Mouse (Mus musculus): Measurements from ENCODE around the gene Gm17364. TPM values are rescaled to one million over a fixed set of nuclear protein-coding genes. Genes with fewer than 3 reads are reported as not detected.

Gm17364 gene
- polyA plus RNA-seq, 1 experiment = not detected

- H3K27me3 ChIP-seq (ENCODE audit: control insufficient read depth, insufficient read depth, insufficient read length) = peaks cover 47% of the 10 kb centered on the region
- H3K36me3 ChIP-seq (ENCODE audit: control insufficient read depth, insufficient read depth) = no peaks in the 10 kb centered on the region
- no peak overlapping the region for H3K4me3 ChIP-seq (ENCODE audit: insufficient read depth, poor library complexity, severe bottlenecking)
- H3ac ChIP-seq (ENCODE audit: control insufficient read depth, insufficient read length, low read depth) = no peak overlapping the region
- TF ChIP-seq MAX (IDR thresholded peaks at IDR 0.05) = no peak
- no peak for TF ChIP-seq MYOG (IDR thresholded peaks at IDR 0.05; ENCODE audit: control insufficient read depth, extremely low read depth, insufficient read length)
- no peak for TF ChIP-seq MYOD1 (IDR thresholded peaks at IDR 0.05; ENCODE audit: control insufficient read depth, insufficient read length, low read depth)
- no peak for TF ChIP-seq CTCF (IDR thresholded peaks at IDR 0.05; ENCODE audit: control insufficient read depth, insufficient read depth, insufficient read length)
- no peak for TF ChIP-seq CEBPB (IDR thresholded peaks at IDR 0.05; ENCODE audit: low read depth)
- TF ChIP-seq FOSL1 (IDR thresholded peaks at IDR 0.05; ENCODE audit: insufficient read depth, low read length, poor library complexity, severe bottlenecking) = no peak
- TF ChIP-seq USF1 (IDR thresholded peaks at IDR 0.05; ENCODE audit: low read depth) = no peak
- H3K79me2 ChIP-seq (ENCODE audit: control insufficient read depth, insufficient read depth) = no peaks in the 10 kb centered on the region
- no peaks in the 10 kb centered on the region for H3K79me3 ChIP-seq (ENCODE audit: low read depth)
Measured at GRCm38 (mm10) chr13:41238805-41239130, 35.0 kb downstream of the Gm17364 start.

GRCm38 (mm10) chr13:41238035-41238804, 35.6 kb downstream of the Gm17364 start:
- H3K79me2 ChIP-seq (ENCODE audit: control insufficient read depth, insufficient read depth) = no peaks in the 10 kb centered on the region
- TF ChIP-seq USF1 (IDR thresholded peaks at IDR 0.05; ENCODE audit: low read depth) (no peak), MAX (IDR thresholded peaks at IDR 0.05) (no peak), CEBPB (IDR thresholded peaks at IDR 0.05; ENCODE audit: low read depth) (no peak), FOSL1 (IDR thresholded peaks at IDR 0.05; ENCODE audit: insufficient read depth, low read length, poor library complexity, severe bottlenecking) (no peak), CTCF (IDR thresholded peaks at IDR 0.05; ENCODE audit: control insufficient read depth, insufficient read depth, insufficient read length) (no peak), MYOG (IDR thresholded peaks at IDR 0.05; ENCODE audit: control insufficient read depth, extremely low read depth, insufficient read length) (no peak), MYOD1 (IDR thresholded peaks at IDR 0.05; ENCODE audit: control insufficient read depth, insufficient read length, low read depth) (no peak)
- H3K36me3 ChIP-seq (ENCODE audit: control insufficient read depth, insufficient read depth) = no peaks in the 10 kb centered on the region
- H3ac ChIP-seq (ENCODE audit: control insufficient read depth, insufficient read length, low read depth) = no peak overlapping the region
- H3K79me3 ChIP-seq (ENCODE audit: low read depth) = no peaks in the 10 kb centered on the region
- no peak overlapping the region for H3K4me3 ChIP-seq (ENCODE audit: insufficient read depth, poor library complexity, severe bottlenecking)
- peaks cover 47% of the 10 kb centered on the region for H3K27me3 ChIP-seq (ENCODE audit: control insufficient read depth, insufficient read depth, insufficient read length)

GRCm38 (mm10) chr13:41235845-41236741, 37.7 kb downstream of the Gm17364 start:
- no peaks in the 10 kb centered on the region for H3K79me2 ChIP-seq (ENCODE audit: control insufficient read depth, insufficient read depth)
- no peaks in the 10 kb centered on the region for H3K36me3 ChIP-seq (ENCODE audit: control insufficient read depth, insufficient read depth)
- TF ChIP-seq MYOG (IDR thresholded peaks at IDR 0.05; ENCODE audit: control insufficient read depth, extremely low read depth, insufficient read length) = no peak
- no peak for TF ChIP-seq MYOD1 (IDR thresholded peaks at IDR 0.05; ENCODE audit: control insufficient read depth, insufficient read length, low read depth)
- no peak overlapping the region for H3K4me3 ChIP-seq (ENCODE audit: insufficient read depth, poor library complexity, severe bottlenecking)
- peaks cover 60% of the 10 kb centered on the region for H3K27me3 ChIP-seq (ENCODE audit: control insufficient read depth, insufficient read depth, insufficient read length)
- no peak overlapping the region for H3ac ChIP-seq (ENCODE audit: control insufficient read depth, insufficient read length, low read depth)
- H3K79me3 ChIP-seq (ENCODE audit: low read depth) = no peaks in the 10 kb centered on the region

DNA sequence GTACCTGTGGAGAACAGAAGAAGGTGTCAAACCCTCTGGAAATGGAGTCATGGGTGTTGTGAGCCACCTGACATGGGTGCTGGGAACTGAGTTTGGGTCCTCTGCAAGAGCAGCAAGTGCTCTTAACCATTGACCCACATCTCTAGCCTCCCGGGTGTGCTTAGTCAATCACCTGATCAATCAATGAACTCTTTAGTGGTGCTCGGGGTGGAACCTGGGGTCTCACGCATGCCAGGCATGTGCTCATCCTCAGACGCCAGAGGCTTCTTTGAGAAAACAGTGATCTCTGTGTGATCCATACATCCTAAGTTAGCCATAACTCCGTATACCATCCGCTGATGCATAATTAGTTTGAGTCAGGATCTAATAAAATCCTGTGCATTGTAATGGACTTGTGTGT, 38.6 kb downstream of the Gm17364 start:
- Histone ChIP-seq H3K27me3 (ENCODE audit: control insufficient read depth, insufficient read depth, insufficient read length) (peaks cover 64% of the 10 kb centered on the region), H3K79me2 (ENCODE audit: control insufficient read depth, insufficient read depth) (no peaks in the 10 kb centered on the region), H3K36me3 (ENCODE audit: control insufficient read depth, insufficient read depth) (no peaks in the 10 kb centered on the region), H3K4me3 (ENCODE audit: insufficient read depth, poor library complexity, severe bottlenecking) (no peak overlapping the region), H3K79me3 (ENCODE audit: low read depth) (no peaks in the 10 kb centered on the region), H3ac (ENCODE audit: control insufficient read depth, insufficient read length, low read depth) (no peak overlapping the region)
- TF ChIP-seq MYOD1 (IDR thresholded peaks at IDR 0.05; ENCODE audit: control insufficient read depth, insufficient read length, low read depth) = no peak
- no peak for TF ChIP-seq CEBPB (IDR thresholded peaks at IDR 0.05; ENCODE audit: low read depth)
- TF ChIP-seq MAX (IDR thresholded peaks at IDR 0.05) = no peak
- TF ChIP-seq CTCF (IDR thresholded peaks at IDR 0.05; ENCODE audit: control insufficient read depth, insufficient read depth, insufficient read length) = no peak
- no peak for TF ChIP-seq MYOG (IDR thresholded peaks at IDR 0.05; ENCODE audit: control insufficient read depth, extremely low read depth, insufficient read length)
- no peak for TF ChIP-seq USF1 (IDR thresholded peaks at IDR 0.05; ENCODE audit: low read depth)
- TF ChIP-seq FOSL1 (IDR thresholded peaks at IDR 0.05; ENCODE audit: insufficient read depth, low read length, poor library complexity, severe bottlenecking) = no peak

GRCm38 (mm10) chr13:41233241-41233640, 40.5 kb downstream of the Gm17364 start:
- TF ChIP-seq MAX (IDR thresholded peaks at IDR 0.05) (no peak), MYOG (IDR thresholded peaks at IDR 0.05; ENCODE audit: control insufficient read depth, extremely low read depth, insufficient read length) (no peak), MYOD1 (IDR thresholded peaks at IDR 0.05; ENCODE audit: control insufficient read depth, insufficient read length, low read depth) (no peak), USF1 (IDR thresholded peaks at IDR 0.05; ENCODE audit: low read depth) (no peak), CEBPB (IDR thresholded peaks at IDR 0.05; ENCODE audit: low read depth) (no peak), CTCF (IDR thresholded peaks at IDR 0.05; ENCODE audit: control insufficient read depth, insufficient read depth, insufficient read length) (no peak), FOSL1 (IDR thresholded peaks at IDR 0.05; ENCODE audit: insufficient read depth, low read length, poor library complexity, severe bottlenecking) (no peak)
- no peaks in the 10 kb centered on the region for H3K36me3 ChIP-seq (ENCODE audit: control insufficient read depth, insufficient read depth)
- H3K4me3 ChIP-seq (ENCODE audit: insufficient read depth, poor library complexity, severe bottlenecking) = no peak overlapping the region
- no peaks in the 10 kb centered on the region for H3K79me2 ChIP-seq (ENCODE audit: control insufficient read depth, insufficient read depth)
- no peaks in the 10 kb centered on the region for H3K79me3 ChIP-seq (ENCODE audit: low read depth)
- no peak overlapping the region for H3ac ChIP-seq (ENCODE audit: control insufficient read depth, insufficient read length, low read depth)
- H3K27me3 ChIP-seq (ENCODE audit: control insufficient read depth, insufficient read depth, insufficient read length) = peaks cover 69% of the 10 kb centered on the region
